Mouse (Mus musculus) kidney, adult 8-10 months (tissue): ENCODE measurements around the gene Dvl2.
"Not testable (repeated sequence)": the region's sequence is repeated elsewhere in the genome, so short reads cannot be mapped to it uniquely, and the experiment has no call there.

Experiments
- DNase-seq, 2 experiments: peaks; one replicate each; pipeline ENCODE4 v3.0.0; 2022

Dvl2 gene

DNA sequence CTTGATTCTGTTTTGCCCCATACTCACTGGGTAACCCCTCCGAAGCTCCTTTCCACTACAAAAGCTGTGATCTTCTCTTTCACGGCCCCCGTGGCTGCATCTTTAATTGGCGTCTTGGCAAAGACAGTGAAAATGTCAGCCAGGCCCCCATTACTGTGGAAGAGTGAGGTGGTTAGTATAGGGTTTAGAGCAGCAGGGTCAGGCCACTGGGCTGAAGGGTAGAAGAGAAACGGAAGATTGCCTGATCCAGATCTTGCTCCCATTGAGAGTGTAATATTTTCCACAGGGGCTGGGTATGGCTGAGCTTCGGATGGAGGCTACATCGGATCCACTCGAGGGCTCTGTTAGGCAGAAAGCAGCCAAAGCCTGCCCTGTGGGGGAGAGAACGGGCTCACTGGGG is 12.5 kb downstream of the Dvl2 start:
- DNase-seq, result no peak

DNA sequence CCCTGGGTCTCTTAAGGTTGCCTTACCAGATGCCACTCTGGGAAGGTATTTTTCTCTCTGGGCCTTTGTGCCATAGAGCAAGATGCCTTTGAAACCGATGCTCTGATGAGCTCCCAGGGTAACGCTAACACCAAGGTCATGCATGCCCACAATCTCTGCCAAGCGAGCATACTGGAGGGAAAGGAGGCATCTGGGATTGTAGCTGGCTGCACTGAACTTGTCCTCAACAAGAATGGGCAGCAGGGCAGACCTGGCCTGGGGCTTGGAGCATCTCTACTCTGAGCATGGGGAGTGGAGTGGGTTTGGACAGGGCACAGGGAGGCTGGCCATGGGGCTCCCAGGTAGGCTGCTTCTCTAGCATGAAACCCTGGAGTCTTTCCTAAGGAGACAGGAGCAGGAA is 13.0 kb downstream of the Dvl2 start:
- no peak for DNase-seq

DNA sequence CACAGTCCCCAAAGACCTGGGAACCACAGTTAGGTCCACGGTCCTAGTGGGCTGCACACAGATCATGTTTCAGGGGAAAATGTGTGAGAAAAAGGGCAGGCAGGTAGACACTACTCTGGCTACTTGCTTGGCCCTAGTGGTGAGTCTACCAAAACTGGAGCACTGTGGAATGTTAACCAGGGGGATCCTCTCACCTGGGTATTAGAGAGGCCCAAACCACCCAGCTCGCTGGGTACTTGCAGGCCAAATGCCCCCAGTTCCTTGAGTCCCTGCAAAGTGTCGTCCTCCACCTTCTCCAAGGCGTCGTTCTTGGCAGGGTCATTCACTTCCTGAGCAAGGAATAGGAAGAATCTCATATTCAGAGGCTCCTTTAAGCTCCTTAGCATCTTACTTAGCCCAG is 13.7 kb downstream of the Dvl2 start:
- no peak for DNase-seq

DNA sequence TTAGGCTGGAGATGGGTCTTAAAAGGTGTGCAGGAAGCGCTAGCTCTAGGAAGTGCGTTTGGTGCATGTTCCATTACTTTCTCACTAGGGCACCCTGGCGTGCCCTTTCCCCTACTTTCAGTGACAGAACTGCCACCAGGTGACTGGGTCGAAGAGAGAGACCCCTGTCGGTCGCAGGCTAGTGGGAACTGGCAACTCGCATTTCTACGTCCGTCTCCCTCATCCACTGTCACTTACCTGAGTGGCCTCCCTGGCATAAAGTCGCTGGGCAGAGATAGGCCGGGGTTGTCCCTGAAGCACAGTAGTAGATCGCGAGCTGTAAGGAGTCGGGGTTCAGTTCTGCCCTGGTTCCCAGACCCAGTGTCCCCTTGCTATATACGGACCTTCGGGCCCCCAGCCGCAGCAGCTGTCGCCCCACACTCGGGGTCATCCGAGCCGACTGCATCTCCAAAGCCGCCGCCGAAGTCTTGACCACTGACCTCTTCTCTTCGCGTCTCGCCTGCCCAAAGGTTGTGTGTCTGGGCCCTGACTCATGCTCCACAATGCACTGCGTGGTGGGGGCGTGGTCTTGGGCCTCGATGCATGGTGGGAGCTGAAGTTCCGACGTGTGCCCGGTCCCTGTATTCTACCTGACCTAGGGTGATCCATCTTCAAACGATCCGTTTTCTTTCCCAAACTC is 14.6 kb downstream of the Dvl2 start, which contains the start of gene Acadvl:
Acadvl (minus strand) TSS at position 532 of the 679 bp plus-strand sequence.
- DNase-seq, result peak; percentile 92 to 93

DNA sequence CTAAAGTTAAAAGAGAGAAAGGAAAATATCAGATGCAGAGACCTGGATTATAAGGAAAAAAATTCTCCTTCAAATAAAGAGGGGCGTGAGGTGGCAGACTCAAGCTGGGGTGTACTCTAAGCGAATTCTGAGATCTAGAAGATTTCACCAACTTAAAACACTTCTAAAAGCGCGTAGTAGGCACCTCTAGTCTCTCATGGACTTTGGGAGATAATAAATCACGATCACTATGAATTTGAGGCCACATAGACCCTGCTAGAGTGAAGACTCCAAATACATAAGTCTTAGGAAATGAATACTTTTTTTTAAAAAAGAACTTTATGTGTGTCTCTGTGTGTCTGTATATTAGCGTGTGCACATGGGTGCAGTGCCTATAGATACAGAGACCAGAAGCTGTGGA is 15.3 kb downstream of the Dvl2 start:
- DNase-seq, result no peak

DNA sequence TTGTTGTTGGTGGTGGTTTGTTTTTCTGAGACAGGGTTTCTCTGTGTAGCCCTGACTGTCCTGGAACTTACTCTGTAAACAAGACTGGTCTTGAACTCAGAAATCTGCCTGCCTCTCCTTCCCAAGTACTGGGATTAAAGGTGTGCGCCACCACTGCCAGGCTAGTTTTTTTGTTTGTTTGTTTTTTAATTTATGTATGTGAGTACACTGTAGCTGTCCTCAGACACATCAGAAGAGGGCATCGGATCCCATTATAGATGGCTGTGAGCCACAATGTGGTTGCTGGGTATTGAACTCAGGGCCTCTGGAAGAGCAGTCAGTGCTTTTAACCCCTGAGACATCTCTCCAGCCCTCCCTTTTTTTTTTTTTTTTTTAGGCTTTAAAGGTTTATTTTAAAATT is 15.8 kb downstream of the Dvl2 start:
- not testable (repeated sequence) for DNase-seq

DNA sequence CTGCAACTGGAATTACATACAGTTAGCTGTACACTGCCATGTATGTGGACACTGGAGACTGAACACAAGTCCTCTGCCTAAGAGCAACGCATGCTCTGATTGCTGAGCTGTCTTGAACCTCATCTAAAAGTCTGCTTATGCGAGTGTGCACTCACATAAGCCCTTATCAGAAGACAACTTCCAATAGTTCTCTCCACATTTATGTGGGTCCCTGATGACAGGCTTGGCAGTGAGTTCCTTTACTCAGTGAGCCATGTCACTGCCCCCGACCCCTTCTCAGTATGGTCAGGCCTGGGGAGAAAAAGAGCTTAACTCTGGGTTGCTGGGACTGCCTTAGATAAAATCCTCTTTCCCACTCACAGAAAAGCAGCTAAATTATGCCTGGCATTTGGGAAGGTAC is 16.3 kb downstream of the Dvl2 start, which contains the start of gene Dlg4:
Dlg4 (plus strand) TSS at position 274 of the 400 bp plus-strand sequence.
- DNase-seq, result no peak

DNA sequence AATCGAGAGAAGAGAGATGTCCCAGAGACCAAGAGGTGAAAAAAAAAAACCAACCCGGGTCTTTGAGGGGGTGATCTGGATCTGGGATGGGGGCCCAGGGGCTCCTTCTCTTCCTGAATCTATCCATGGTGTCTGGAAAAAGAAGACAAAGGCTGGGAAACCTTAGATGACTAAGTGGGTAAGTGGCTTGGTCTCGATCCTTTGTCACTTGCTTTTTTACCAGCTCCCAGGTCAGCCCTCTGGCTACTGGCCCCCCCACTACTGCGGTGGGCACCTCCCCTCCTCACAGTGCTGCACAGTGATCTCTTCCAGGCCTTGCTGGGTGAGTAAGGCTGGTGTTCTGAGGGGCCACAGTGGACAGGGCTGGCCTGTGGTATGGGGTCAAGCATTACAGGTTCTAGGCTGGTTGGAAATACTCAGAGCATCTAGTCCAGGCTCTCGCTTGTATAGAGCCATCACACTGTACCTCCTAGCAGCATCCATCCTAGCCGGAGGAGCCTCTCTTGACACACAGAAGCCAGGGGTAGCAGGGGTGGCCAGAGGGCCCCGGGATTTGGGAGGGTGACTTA is 16.9 kb downstream of the Dvl2 start:
- no peak for DNase-seq

DNA sequence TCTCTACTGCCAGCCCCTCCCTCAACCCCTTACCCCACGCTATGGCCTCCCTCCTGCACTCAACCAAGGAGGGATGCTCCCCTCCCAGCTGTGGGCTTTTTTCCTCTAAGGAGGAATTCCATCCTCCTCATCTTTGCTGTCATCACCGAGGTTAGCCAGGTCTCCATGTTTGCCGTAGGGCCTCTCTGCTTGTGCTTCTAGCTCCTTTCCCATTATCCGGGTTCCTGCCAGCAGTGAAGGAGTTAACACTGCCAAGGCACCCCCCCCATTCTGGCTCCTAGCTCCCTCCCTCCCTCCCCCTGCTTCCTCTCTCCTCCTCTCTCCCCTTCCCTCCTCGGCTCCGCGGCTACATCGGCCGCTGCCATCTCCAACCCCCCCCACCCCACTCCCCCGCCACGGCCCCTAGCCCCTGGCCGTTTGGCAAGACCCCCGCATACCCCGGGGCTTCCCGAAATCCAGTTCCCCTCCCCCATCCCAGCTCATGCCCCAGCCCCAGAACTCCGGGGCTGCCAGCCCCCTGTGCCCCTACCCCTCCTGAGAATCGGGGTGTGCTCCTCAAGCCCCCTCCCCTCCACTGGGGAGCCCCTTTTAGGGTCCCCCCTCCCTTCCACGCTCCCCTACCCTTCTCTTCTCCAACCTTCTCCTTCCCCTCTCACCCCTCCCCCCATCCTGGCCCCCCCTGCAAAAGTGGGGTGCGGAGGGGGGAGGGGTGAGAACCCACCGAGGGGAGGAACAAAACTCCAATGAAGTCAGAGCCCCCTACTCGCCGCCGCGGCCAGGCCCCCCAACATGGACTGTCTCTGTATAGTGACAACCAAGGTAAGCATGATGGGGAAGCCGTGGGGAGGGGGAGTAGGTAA is 18.0 kb downstream of the Dvl2 start:
- no peak for DNase-seq

DNA sequence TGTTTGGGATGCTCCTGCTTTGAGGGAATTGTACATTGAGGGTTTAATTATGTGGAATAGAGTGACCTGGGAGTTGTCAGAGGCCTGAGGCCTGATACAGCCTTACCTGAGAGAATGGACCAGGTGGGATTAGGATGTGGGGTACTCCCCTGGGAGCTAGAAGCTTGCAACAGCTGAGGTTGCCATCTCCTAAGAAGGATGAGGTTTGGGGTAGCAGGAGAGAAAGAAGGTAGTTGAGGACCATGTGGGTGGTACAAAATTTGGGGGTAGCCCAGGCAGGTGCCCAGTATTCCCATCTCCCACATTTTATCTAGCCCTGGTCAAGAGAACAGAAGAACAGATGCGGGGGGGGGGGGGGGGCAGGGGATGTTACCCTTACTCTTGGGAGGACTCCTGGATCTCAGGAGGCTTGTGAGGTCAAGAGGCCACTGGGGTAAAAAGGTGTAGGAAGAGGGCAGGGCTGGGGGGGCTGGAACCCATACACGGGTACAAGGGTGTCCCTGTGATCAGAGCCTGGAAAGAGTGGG is 19.2 kb downstream of the Dvl2 start:
- DNase-seq, result no peak

DNA sequence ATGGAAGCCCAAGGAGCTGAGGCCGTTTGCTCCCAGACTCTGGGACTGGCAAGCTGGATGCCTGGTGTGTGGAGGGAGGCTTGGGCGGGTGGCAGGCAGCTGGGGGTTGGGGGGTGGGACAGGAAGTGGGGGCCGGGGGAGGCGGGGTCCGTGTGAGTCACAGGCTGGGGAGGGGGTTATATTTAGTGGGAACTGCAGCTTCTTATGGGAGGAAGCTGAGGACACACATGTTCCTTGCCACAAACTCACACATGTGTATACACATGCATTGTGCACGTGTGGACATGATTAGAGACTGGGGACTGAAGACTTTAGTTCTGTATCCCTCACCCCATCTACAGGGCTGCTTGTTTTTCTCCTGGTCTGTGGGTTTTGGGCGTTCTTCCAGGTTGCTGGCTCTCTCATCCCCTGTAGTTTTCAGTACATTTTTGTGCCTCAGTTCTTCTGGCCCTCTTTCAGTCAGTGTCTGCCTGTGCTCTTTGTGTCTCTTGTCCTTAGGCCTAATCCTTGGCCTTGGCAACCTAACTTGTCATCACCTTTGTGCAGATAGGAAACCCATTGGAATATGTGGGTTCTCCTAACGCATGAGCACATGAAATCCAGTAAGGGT is 19.7 kb downstream of the Dvl2 start:
- no peak for DNase-seq

DNA sequence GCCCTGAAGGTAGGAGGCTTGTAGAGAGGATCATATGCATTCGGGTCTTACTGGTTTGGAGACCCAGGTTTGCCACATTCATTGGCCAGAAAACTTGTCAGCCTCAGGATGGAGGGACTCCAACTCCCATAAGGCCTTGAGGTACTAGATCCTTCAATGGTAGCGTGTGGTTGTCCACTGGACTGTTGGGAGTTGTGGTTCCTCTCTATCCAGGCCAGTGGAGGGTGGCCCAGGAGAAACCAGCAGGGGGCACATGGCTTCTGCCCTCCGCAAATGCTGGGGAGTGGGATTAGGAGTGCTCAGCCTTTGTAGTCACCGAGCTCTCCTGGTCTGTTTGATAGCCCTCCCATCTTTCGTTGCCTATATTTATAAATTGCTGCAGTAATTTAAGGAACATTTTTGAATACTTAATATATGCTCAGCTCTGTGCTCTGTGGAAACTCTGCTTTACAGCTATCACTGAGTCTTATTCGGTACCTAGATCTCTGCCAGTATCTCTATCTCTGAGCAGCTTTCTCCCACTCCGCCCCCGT is 20.4 kb downstream of the Dvl2 start:
- peak; percentile 80 to 82 for DNase-seq

DNA sequence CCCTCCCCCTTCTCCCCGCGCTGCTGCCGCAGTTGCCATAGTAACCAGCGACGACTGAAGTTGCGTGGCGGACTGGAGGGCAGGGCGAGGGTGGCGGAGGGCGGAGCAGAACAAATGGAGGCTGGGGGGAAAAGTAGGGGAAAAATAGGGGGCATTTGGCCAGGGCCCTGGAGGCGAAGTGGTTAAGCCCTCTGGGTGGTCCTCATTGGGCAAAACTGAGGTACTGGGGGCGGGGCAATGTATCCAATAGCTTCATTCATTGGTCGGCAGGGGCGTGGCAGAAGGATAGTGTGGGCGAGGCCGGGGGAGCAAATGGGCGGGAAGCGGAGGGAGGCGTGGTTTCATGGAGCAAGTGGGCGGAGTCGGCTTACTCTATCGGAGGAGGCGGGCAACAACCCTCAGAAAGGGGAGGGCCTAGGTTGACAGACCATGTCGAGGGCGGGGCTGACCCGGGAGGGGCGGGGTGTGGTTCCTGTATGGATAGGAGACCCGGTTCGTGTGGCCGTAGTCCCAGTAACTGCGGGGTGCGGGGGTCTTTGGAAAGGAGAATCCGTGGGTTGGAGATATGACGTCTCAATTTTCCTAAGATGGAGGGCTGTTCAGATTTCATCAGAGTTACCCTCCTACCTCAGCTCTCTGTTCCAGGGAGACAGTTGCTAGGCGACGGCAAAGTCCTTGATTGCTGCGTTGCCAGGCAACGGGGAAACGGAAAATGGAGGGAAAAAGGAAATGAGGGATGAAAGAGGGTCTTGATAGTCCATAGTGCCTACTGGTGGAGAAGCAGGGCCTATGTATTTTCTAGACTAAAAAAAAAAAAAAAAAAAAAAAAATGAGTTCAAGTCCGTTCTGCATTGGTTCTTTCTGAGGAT is 21.1 kb downstream of the Dvl2 start:
- peak; percentile 97 to 98 for DNase-seq

DNA sequence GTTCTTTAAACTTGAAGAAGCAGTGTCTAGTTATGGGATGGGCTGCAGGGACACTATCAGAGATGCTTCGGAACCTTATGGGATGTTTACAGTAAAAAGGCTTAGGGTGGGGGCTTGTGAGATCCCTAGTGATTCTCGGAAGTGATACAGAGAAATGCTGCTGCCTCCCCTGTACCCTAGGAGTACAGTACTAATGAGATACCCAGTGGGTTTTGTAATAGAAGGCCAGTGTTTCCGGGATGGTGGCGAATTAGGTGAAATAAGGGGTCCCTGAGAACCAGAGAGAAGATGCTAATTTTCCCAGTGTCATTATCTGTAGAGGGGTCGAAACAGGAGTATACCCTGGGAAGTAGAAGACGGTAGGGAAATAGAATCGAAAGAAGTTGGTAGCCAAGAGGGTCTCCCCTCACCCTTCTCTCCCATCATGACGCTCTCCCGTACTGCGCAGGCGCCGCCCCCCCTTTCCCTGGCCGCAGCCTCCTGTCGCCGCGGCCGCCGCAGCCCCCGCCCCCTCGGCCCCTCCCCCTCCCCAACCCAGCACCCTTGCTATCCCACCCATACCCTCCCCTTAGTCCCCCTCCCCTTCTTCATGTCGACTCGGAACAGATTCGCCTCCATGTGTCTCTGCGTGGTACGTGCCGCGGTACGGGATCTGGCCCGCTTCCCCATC is 23.2 kb downstream of the Dvl2 start:
- no peak for DNase-seq

DNA sequence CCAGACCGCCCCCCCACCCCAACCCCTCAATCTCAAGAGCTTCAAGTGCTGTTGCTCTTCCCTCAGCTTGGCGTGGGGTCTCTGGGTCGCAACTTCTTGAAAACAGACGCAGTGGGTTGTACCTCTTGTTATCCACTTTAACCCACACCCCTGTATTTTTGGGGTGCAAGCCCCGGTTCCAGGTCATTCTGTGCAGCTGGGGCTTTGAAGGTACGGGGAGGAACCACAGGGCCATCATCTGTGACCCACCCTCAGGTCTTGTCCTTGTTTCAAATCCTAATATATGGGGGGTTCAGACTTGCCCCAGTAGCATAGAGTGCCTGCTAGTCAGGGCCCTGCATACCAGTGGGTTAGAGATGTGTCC is 23.7 kb downstream of the Dvl2 start:
- no peak for DNase-seq

DNA sequence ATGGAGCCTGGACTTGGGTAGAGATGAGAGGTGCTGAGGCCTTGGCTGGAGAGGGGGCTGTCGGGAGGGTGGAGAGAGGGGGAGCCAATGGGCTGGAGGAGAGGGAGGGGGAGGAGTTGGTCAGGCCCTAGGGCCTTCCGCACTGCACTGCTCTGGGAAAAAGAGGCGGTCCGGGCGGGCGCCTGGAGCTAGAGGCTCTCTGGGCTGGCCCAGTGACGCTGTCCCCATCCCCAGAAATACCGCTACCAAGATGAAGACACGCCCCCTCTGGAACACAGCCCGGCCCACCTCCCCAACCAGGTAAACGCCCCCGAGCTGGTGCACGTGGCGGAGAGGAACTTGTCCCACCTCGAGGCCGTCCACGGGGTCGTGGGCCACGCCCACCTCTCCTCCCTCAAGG is 26.3 kb downstream of the Dvl2 start:
- DNase-seq, result no peak

DNA sequence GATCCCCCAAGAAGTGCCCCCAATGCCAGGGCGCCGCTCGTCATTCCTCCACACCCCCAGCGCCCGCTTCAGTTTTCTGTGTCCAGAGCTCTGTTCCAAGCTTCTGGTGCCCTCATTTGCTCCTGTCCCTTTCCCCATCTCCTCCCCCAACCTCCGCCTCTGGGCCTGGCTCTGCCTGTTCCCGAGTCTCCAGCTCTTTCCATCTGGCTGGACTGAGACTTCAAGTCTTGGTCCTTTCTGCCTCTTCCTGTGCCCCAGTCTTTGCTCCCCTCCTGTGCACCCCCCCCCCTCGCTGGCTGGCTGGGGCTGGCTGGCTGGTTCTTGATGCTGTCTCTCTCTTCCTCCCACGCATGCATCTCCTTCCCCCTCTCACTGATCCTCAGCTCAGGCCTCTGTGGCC is 27.0 kb downstream of the Dvl2 start:
- DNase-seq, result no peak

DNA sequence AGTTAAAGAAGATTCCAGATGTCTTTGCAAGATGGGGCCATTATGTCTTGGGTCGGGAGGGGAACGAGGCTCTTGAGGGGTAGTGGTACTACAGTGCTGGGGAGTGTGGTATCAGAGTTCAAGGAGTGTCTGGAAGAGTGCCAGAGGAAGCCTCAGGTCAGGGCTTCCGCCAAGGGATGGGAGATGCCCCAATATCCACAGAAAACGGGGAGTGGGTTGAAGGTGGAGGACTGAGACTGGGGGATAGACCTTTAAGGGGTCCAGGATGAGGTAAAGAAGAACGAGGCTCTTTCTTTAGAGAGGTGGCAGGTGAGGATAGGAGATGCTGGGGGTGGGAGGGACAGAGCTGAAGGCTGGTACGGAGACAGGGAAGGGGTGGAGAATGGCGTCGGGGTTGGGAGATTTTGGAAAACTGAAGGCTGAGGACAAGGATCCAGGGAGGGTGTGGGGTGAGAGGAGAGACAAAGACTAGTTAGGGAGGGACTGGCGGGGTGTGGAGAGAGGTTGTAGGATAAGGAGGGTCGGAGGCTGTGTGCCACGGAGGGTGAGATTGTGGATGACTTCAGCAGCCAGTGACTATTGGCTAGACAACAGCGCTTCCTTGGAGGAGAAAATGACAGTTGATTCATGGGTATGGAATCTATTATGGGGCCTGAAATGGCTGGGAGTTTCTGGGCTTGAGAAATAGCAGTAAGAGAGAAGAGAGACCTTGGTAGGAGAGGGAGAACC is 28.2 kb downstream of the Dvl2 start:
- no peak for DNase-seq

DNA sequence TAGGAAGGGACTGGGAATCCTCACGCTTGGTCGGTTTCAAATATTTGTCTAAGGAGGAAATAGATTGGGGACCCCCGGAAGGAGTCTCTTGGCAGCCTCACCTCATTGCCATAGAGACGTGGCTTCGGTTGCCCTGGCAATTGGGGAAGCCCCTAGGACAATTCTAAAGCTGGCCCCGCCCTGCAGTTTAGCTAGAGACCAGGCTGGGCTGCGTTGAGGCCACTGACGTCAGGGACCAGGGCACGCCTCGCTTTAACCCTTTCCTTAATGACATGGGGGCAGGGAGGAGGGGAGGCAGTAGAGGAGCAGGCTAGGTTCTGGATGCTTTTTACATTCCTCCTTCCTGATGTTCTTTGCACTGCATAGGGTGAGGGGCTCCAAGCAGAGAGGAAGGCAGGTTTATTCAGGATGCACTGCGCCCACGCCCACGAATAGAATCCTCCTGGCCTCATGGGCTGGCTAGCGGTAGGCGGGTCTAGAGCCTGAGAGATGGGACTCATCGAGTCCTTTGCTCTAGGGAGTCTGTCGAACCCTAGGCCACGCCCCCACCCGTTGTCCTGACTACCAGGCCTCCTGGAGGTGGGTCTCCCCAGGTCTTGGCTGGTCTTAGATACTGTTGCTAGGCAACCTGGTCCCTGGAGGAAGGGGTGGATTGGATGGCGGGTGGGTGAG is 28.9 kb downstream of the Dvl2 start:
- DNase-seq, result no peak
